Mouse (Mus musculus) sigmoid colon, adult 10 weeks (tissue): ENCODE measurements around the gene C1qbp. TPM values are rescaled to one million over a fixed set of nuclear protein-coding genes. Genes with fewer than 3 reads are reported as not detected.

ENCODE experiments used
- polyA plus RNA-seq: library from polyadenylated mRNA; stranded (reverse); fragments of 350-450 nt; fragmentation: Illumina TruSeq; extraction: RNeasy Lipid Tissue Mini Kit (QIAGEN cat#74804); gene quantifications from one replicate; pipeline ENCODE4 v1.2.3, GENCODE M21; 2014; ENCODE audit warnings: low read depth, low replicate concordance

The C1qbp gene
- polyA plus RNA-seq = 113 TPM

DNA sequence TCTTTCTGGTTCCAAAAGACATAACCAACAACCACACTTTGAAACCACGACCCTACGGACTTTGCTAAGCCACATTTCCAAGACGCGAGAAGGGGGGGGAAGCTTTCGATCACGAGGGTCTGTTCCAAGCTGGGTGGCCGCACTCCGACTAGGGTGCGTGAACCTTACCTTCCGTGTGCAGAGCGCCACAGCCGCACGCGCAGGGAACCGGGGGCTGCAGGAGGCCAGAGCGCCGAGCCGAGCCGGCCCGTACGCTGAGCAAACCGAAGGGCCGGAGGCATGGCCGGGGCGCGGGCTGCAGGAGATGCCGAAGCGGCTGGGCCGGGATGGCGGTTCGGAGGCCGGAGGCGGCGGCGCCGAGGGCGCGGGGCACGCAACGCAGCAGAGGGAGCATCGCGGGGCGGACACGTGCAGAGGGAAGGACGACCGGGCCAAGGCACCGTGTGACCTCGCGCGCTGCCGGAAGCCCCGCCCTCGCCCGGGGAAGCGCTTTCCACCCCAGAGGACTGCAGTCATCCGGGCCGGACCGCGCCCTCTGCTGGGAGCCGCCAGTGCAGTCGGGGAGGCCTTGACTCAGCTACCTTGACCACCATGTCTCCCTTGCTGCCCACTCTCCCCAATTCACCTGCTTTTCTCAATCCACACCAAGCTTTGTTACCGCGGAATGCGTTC is at the start of gene C1qbp:
TSS of gene C1qbp (minus strand) at position 470 of the 672 bp plus-strand sequence.

DNA sequence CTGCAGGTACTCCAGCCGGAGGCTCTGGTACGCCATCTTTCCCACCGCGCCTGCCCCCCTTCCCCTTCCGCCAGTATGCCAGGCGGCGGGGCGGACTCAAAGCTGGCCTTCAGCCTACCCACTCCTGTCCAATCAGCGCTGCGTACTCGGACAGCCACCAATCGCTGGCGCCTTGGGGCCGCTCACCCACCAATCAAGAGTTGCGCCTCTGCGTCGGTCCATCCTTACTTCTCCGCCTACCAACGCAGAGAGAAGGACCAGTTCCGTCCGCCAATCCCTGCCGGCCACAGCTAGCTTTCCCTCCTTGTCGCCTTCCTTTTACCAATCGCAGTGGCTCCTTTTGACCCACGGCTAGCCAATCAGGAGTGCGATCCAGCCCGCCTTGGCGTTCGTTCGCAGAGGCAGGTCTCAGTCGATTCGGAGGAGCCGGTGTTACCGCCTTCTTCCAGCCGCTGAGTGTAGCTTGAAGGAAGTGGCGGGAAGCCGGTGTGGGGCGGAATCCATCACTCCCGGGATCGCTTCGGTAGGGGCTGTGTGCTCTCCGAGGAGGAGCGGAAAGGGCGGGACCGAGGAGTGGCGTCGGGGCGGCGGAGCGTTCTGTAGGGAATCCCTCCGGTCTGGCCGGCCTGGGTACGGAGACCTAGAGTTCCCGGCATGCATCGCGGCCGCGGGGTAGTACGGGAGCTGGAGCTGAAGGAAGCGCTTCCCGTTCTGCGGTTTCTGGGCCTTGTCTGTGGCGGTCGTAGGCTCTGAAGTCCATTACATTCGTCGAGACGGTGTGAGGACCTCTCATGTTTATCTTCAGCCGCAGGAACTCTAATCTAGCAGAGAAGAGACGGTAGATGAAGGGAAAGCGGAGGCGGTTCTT is 36.6 kb upstream of the C1qbp start, which contains the start of the genes Mis12 and Derl2:
TSS of gene Mis12 (plus strand) at position 411 of the 868 bp plus-strand sequence.
TSS of gene Derl2 (minus strand) at position 641 of the 868 bp plus-strand sequence.

DNA sequence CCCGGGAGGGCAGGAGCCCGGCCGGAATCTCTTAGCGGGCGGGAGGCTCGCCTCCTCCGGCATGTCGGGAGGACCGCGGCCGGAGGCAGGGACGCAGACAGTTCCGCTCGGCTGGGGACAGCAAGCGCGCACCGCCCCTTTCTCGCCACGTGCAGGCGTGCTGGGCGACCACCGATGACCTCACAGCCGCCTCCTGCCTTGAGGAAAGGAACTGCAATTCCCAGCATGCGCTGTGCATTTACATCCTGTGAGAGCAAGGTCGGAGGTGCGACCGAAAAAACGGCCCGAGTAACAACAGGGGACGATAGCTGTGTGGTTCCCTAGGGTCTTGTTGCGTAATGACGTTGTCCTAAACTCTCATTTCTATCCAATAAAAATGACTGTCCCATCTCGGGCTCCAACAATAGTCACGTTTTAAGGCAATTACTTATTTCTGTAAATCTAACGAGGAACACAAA is 21.5 kb upstream of the C1qbp start, which contains the start of gene Dhx33:
TSS of gene Dhx33 (minus strand) at position 122 of the 458 bp plus-strand sequence.

DNA sequence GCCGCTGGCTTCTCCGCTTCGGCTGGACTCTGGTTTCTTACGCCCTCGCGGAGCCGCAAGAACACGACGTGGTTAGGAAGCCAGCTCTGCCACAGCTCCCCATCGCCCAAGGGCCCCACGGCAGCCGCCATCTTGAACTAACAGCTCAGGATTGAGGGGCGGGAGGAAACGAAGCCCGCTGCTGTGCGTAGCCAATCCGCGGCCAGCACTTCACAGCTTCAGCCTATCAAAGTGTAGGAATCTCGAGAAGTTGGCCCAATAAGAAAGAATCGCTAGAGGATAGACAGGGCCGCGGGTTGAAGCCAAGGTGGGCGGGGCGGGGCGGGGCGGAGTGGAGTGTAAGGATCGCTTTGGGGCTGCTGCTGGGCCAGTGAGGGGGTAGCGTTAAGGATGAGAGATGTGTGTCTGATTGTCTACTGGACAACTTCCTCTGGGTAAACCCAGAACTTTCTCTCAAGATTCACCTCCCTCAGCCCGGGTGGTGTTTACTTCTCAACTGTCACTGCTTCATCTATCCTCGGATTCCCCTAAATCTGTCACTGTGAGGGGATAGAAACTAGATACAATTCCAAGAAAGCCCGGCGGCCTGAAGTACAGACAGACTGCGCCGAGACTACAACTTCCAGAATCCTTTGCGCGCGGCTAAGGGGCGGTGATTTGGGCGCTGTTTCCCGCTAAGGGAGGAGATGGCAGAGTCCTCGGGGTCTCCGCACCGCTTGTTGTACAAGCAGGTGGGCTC is 12.8 kb downstream of the C1qbp start, which contains the start of the genes Nup88 and Rpain:
TSS of gene Nup88 (minus strand) at position 153 of the 739 bp plus-strand sequence.
TSS of gene Rpain (plus strand) at position 393 of the 739 bp plus-strand sequence.

Other genes starting within 250 kb of the C1qbp start
- 3.8 TPM for gene Zfp3, start 218.8 kb downstream of the C1qbp start, polyA plus RNA-seq
- gene Scimp, start 170.4 kb downstream of the C1qbp start, polyA plus RNA-seq = 2.0 TPM
- 39.1 TPM for gene Rabep1, start 138.2 kb downstream of the C1qbp start, polyA plus RNA-seq
- 148 TPM for gene Nup88, start 13.1 kb downstream of the C1qbp start, polyA plus RNA-seq
- 7.4 TPM for gene Rpain, start 12.8 kb downstream of the C1qbp start, polyA plus RNA-seq
- 13.9 TPM for gene Dhx33, start 21.4 kb upstream of the C1qbp start, polyA plus RNA-seq
- 42.6 TPM for gene Mis12, start 36.6 kb upstream of the C1qbp start, polyA plus RNA-seq
- gene Derl2, start 36.8 kb upstream of the C1qbp start, polyA plus RNA-seq = 81.2 TPM
- gene 6330403K07Rik, start 50.5 kb upstream of the C1qbp start, polyA plus RNA-seq = 4.3 TPM
- 0.25 TPM for gene Nlrp1a, start 161.7 kb upstream of the C1qbp start, polyA plus RNA-seq
- 15.7 TPM for gene Nlrp1b, start 247.7 kb upstream of the C1qbp start, polyA plus RNA-seq